Mouse (Mus musculus) heart, adult 2 months (tissue): Measurements from ENCODE around the gene Tshz2. TPM values are rescaled to one million over a fixed set of nuclear protein-coding genes. Genes with fewer than 3 reads are reported as not detected.

Experiments
- DNase-seq, 2 experiments: peaks; one replicate each; pipeline ENCODE4 v3.0.0; 2021
- H3K27ac ChIP-seq: fragments of 200-600 bp; 2 replicates; pipeline ENCODE4 v1.8.1; 2022
- H3K27me3 ChIP-seq: fragments of 200-500 bp; 2 replicates; pipeline ENCODE4 v1.6.1; 2012; ENCODE audit warnings: mild to moderate bottlenecking, low read length, inconsistent platforms, mixed read lengths; ENCODE audit not compliant: control insufficient read depth, insufficient read depth
- H3K36me3 ChIP-seq: fragments of 200-500 bp; 2 replicates; pipeline ENCODE4 v1.6.1; 2012; ENCODE audit warnings: low read length, inconsistent platforms; ENCODE audit not compliant: control insufficient read depth, insufficient read depth
- H3K4me1 ChIP-seq: fragments of 200-500 bp; 2 replicates; pipeline ENCODE4 v1.6.1; 2011; ENCODE audit warnings: low read length; ENCODE audit not compliant: control insufficient read depth, insufficient read depth
- H3K4me3 ChIP-seq: fragments of 200-600 bp; 2 replicates; pipeline ENCODE4 v1.8.1; 2022
- H3K79me2 ChIP-seq: fragments of 200-500 bp; replicated peaks from 2 replicates; pipeline ENCODE4 v1.6.1; 2012; ENCODE audit warnings: mild to moderate bottlenecking, inconsistent platforms, low read length, moderate library complexity, mixed read lengths; ENCODE audit not compliant: control insufficient read depth, insufficient read depth
- H3K9ac ChIP-seq: fragments of 200-500 bp; 2 replicates; pipeline ENCODE4 v1.6.1; 2012; ENCODE audit warnings: low read depth, mild to moderate bottlenecking, control low read depth, inconsistent platforms, low read length, mixed read lengths
- CTCF ChIP-seq: fragments of 200-600 bp; IDR thresholded peaks from 2 replicates; pipeline ENCODE4 v1.8.1; 2022; ENCODE audit warnings: antibody characterized with exemption, mild to moderate bottlenecking, moderate library complexity
- EP300 ChIP-seq: fragments of 200-500 bp; IDR thresholded peaks from 2 replicates; pipeline ENCODE4 v1.6.1; 2011; ENCODE audit warnings: low read depth, low read length, control low read depth; ENCODE audit not compliant: insufficient read depth
- POLR2A ChIP-seq: fragments of 200-500 bp; IDR thresholded peaks from 2 replicates; pipeline ENCODE4 v1.6.1; 2011; ENCODE audit warnings: mild to moderate bottlenecking, low read depth, low read length, control low read depth; ENCODE audit not compliant: insufficient read depth
- WGBS: fragments of 180-500 bp; shearing (Covaris S2); methylation state at CpG from one replicate; pipeline ENCODE4 v1.1.7; 2018; 5-methylcytosine and 5-hydroxymethylcytosine counted together
- intact Hi-C: fragments of 180-260 bp; cut with DNase I; formaldehyde crosslinking; loops from one replicate; pipeline ENCODE4 v1.15.1; 2025
- polyA plus RNA-seq: library from polyadenylated mRNA; depleted of rRNA; stranded (reverse); fragments of >200 nt; gene quantifications from 2 replicates; pipeline ENCODE4 v1.2.3, GENCODE M21; 2012
- total RNA-seq, 2 experiments: library from RNA; stranded (reverse); gene quantifications; 2 replicates each; pipeline ENCODE4 v1.2.3; 2021

Gene Tshz2
- total and polyA plus RNA-seq, 3 experiments = 8.2 to 12.9 (median 12.1) TPM

DNA sequence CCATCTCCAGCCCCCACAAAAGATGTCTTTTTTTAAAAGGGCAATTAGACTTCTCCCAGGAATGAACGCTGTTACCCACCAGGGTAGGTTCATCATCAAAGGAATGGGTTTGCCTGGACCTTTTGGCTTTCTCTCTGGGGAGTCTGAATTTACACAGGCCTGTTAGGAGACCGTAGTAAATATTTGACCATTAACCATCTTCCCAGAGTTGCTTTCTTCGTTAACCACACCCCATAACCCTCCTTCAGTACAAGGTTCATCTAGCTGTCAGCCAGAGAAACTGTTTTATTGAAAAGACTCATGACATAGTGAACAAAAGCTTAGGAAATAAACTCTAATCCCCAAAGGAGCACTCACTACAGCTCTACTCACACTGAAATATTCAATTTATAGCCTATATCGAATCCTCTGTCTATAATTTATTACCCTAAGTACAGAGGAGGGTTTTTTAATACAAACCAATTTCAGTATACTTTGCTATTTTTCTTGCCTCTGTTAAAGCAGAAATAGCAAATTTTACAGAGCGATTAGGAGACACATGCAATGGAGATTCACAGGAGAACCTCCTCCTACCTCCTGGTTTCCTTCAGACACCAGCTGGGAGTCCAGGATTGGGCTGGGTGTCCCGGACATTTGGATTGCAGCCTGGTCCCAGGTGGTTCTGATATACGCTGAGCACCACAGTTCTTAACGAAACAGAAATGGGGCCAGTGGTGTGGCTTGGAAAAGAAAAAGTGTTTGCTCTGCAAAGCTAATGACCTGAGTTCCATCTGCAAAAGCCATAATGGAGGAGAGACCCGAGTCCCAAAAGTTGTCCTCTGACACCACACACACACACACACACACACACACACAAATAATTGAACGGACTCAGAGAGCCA is 459.0 kb downstream of the Tshz2 start:
- no peak overlapping the region for H3K27ac ChIP-seq

DNA sequence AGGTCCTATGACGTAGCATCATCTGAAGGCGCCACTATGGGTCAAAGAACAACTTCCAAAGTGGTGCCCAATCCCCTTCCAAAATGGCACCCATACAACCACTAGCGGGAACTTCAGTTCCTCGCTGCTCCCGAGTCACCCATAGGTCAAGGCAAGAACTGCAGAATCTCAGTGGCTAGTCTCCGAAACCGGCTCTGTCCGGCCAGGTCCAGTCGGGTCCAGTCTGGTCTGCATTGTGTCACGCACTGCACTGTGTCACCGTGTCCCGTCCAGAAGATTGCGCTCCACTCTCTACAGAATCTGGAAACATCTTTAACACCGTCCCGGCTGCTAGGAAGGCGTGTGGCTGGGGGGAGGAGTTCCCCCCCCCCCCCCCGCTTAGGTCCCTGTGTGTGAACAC is 461.4 kb downstream of the Tshz2 start:
- no peak for DNase-seq
- intact Hi-C loops = no loop called here
- H3K27ac ChIP-seq = no peak overlapping the region
- no peaks in the 10 kb centered on the region for H3K36me3 ChIP-seq
- H3K79me2 ChIP-seq = no peaks in the 10 kb centered on the region
- WGBS = 83% methylated on average over 17 of the region's 17 CpGs
- H3K27me3 ChIP-seq = peaks cover 2% of the 10 kb centered on the region; the same call in 1 of the 2 replicates
- no peak overlapping the region for H3K9ac ChIP-seq
- TF ChIP-seq EP300 (no peak), CTCF (no peak), POLR2A (no peak)
- H3K4me3 ChIP-seq = no peak overlapping the region
- no peaks in the 10 kb centered on the region for H3K4me1 ChIP-seq

More for the DNA sequence above, 459.0 kb downstream of the Tshz2 start:
- DNase-seq = no peak
- no peaks in the 10 kb centered on the region for H3K36me3 ChIP-seq
- H3K79me2 ChIP-seq = no peaks in the 10 kb centered on the region
- no peak overlapping the region for H3K4me3 ChIP-seq
- H3K4me1 ChIP-seq = no peaks in the 10 kb centered on the region
- H3K27me3 ChIP-seq = peaks cover 2% of the 10 kb centered on the region; the same call in 1 of the 2 replicates
- 76% methylated on average over 10 of the region's 10 CpGs for WGBS
- intact Hi-C loops = no loop called here
- TF ChIP-seq POLR2A = no peak
- no peak overlapping the region for H3K9ac ChIP-seq

DNA sequence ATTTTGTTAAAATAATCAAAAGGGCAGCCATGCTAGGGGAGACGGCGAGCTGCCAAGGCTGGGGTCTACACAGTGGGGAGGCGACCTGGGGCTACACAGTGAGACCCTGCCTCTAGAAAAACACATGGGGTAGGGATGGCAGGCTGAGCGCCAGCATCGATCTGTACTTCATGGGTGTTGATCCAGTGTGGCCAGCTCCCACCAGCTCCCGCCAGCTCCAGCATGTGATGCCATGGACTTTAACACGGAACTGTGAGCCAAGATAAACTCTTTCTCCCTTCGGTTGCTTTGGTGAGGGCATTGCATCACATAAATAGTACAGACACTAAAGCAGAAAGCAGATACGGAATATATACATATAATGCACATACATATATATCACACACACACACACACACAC is 462.1 kb downstream of the Tshz2 start:
- intact Hi-C loops = no loop called here
- H3K4me3 ChIP-seq = no peak overlapping the region
- H3K27me3 ChIP-seq = peaks cover 2% of the 10 kb centered on the region; the same call in 1 of the 2 replicates
- TF ChIP-seq CTCF = no peak
- TF ChIP-seq EP300 = no peak
- TF ChIP-seq POLR2A = no peak
- WGBS = 87% methylated on average over 9 of the region's 9 CpGs
- no peak overlapping the region for H3K27ac ChIP-seq
- no peaks in the 10 kb centered on the region for H3K79me2 ChIP-seq
- no peaks in the 10 kb centered on the region for H3K4me1 ChIP-seq
- no peak overlapping the region for H3K9ac ChIP-seq
- no peak for DNase-seq
- no peaks in the 10 kb centered on the region for H3K36me3 ChIP-seq

DNA sequence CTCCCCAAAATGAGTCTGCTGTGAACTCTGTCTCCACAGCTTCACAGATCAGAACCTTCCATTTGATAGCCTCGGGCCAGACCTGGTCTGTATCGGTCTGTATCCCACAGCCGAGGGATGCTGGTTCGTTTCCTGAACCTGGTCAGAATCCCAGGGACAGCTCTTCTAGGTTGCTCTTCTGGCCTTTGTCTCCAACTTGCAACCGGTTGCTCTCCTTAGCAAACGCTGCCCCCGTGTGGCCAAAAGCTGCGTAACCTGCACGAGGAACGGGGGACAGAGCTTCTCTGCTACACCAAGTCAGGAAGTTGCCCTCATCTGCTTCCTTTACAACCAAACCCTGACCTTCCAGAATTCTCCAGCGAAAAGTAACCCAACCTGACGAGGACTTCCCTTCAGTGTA is 468.3 kb downstream of the Tshz2 start:
- 2% methylated on average over 12 of the region's 12 CpGs for WGBS
- H3K27ac ChIP-seq = no peak overlapping the region
- intact Hi-C loops = loop anchor here (1.0 to 2.0 kb wide), 2 partner anchors 46 to 1040 kb away; no protein-coding TSS in a partner anchor

DNA sequence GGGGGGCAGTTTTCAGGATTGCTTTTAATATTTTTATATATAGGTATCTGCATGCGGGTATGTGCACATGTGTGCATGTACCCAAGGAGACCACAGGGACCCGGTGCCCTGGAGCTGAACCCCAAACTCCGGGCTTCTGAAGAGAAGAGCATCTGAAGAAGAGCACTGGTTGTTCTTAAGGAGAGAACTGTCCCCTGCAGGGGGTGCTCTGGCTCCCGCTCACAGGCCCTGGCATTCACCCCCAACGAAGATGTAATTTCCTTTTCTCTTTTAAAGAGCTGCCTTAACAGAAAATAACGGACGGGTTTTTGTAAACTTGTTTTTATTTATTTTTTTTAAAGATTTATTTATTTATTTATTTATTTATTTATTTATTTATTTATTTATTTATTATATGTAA is 469.1 kb downstream of the Tshz2 start:
- DNase-seq = no peak
- WGBS = 57% methylated on average over 7 of the region's 7 CpGs
- no peak overlapping the region for H3K27ac ChIP-seq

More for the DNA sequence above, 468.3 kb downstream of the Tshz2 start:
- Histone ChIP-seq H3K9ac (no peak overlapping the region), H3K4me1 (no peaks in the 10 kb centered on the region), H3K79me2 (no peaks in the 10 kb centered on the region), H3K27me3 (no peaks in the 10 kb centered on the region), H3K36me3 (no peaks in the 10 kb centered on the region), H3K4me3 (no peak overlapping the region)
- no peak for TF ChIP-seq POLR2A
- TF ChIP-seq CTCF = peak; percentile 94
- TF ChIP-seq EP300 = peak; percentile 96
- DNase-seq = peak; percentile 85 to 96

DNA sequence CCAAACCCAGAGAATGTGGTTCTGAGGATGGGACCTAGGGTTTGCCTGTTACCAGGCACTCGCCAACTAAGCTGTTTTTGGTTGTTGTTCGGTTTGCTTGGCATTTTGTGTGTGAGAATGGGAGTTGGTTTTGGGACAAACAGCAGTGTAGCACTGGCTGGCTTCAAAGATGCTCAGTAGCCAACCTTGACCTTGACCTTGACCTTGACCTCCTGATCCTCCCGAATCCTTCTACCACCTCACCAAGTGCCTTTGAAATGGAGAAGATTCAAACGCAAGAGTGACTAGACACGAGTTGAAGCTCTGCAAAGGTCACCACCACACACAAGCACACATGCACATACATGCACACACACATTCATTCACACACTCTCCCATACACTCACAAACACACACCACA is 470.5 kb downstream of the Tshz2 start:
- H3K27me3 ChIP-seq = no peaks in the 10 kb centered on the region
- TF ChIP-seq POLR2A (no peak), CTCF (no peak)
- no peaks in the 10 kb centered on the region for H3K4me1 ChIP-seq
- H3K9ac ChIP-seq = no peak overlapping the region
- intact Hi-C loops = no loop called here
- no peak overlapping the region for H3K4me3 ChIP-seq
- no peak overlapping the region for H3K27ac ChIP-seq
- H3K79me2 ChIP-seq = no peaks in the 10 kb centered on the region
- no peaks in the 10 kb centered on the region for H3K36me3 ChIP-seq
- 78% methylated on average over 5 of the region's 5 CpGs for WGBS
- DNase-seq = no peak

More for the DNA sequence above, 469.1 kb downstream of the Tshz2 start:
- H3K9ac ChIP-seq = no peak overlapping the region
- H3K36me3 ChIP-seq = no peaks in the 10 kb centered on the region
- no peaks in the 10 kb centered on the region for H3K79me2 ChIP-seq
- no peaks in the 10 kb centered on the region for H3K4me1 ChIP-seq
- no peaks in the 10 kb centered on the region for H3K27me3 ChIP-seq
- intact Hi-C loops = loop anchor here (1.0 to 2.0 kb wide), 2 partner anchors 47 to 1041 kb away; no protein-coding TSS in a partner anchor
- H3K4me3 ChIP-seq = no peak overlapping the region
- TF ChIP-seq POLR2A = no peak
- peak; percentile 29 for TF ChIP-seq CTCF
- TF ChIP-seq EP300 = no peak
